Mouse (Mus musculus): ENCODE results near the gene Polr3e.

Gene Polr3e

DNA sequence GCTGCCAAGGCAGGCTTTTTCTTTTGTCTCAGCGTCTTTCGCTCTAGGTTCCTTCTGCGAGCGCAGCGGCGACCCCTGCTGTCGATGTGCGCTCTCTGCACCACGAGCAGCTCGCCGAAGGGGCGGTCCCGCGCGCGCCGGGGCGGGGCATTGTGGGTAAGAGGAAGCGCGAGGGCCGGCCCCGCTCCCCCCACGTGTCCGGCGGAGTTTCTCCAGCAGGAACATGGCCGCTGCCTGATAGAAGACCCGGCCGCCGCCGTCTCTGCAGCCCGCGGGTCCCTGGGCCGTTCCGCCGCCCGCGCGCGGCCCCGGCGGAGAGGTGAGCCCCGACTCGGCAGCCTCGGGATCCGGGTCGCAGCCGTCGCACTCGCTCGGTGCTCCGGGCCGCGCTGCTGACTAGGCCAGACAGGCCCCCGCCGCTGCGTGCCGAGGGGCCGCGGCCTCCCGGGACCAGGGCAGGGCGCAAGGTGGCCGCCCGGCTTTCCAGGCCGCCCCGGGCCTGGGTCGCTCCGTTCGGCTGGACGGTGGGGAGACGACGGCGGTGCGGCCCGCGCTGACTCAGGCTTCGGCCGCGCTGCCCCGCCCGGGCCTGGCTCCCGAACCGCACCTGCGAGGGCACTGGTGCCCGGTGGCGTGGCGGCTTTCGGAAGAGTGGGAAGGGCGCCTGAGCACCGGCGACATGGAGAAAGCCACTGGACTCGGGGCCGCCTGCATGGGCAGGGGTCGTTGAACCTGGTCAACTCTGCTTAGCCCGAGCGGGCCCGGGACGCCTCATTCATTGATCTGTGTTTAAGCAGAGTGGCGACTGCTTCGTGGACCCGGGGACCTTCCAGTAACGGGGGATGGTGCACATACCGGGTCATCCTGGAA is at the start of gene Polr3e:
Gene Polr3e, plus strand, starts transcription at position 153 of the 870 bp plus-strand sequence.
- DNase-seq (ENCODE audit: low read depth, low spot score), result peak; percentile 92

- no peak for DNase-seq (ENCODE audit: low read depth, low spot score)
These were observed 47.7 kb upstream of the Polr3e start for GRCm38 (mm10) chr7:120869883-120870282.

GRCm38 (mm10) chr7:120870431-120871008 is 47.0 kb upstream of the Polr3e start:
- DNase-seq (ENCODE audit: low read depth, low spot score), result no peak

GRCm38 (mm10) chr7:120873083-120873482 is 44.5 kb upstream of the Polr3e start:
- DNase-seq (ENCODE audit: low read depth, low spot score), result no peak

DNA sequence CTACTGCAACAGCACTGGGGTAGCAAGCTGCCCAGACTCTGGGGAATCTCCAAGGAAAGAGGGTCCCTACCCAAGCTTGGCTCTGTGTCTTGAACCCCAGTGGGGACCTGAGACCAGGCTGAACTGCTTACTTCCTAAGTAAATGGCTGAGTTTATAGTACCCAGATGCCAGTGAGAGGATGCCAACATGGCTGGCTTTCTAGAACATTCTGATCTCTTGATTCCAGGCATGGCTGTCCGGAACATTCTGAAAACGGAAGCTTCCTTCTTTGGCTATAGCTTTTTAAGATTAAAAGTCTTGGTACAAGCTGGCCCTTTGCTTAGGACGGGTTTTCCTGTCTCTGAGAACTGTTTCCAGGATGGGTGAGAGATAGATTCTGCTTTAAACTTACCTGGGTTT is 43.5 kb upstream of the Polr3e start:
- no peak for DNase-seq (ENCODE audit: low read depth, low spot score)

- DNase-seq (ENCODE audit: low read depth, low spot score), result no peak
These were observed 42.6 kb upstream of the Polr3e start for GRCm38 (mm10) chr7:120874764-120875539.

- DNase-seq (ENCODE audit: low read depth, low spot score), result no peak
These were observed 41.8 kb upstream of the Polr3e start for GRCm38 (mm10) chr7:120875540-120876388.

GRCm38 (mm10) chr7:120878271-120878670 is 39.3 kb upstream of the Polr3e start:
- no peak for DNase-seq (ENCODE audit: low read depth, low spot score)

GRCm38 (mm10) chr7:120879972-120880371 is 37.6 kb upstream of the Polr3e start:
- DNase-seq (ENCODE audit: low read depth, low spot score), result no peak

GRCm38 (mm10) chr7:120880770-120881169 is 36.8 kb upstream of the Polr3e start:
- DNase-seq (ENCODE audit: low read depth, low spot score), result no peak

DNA sequence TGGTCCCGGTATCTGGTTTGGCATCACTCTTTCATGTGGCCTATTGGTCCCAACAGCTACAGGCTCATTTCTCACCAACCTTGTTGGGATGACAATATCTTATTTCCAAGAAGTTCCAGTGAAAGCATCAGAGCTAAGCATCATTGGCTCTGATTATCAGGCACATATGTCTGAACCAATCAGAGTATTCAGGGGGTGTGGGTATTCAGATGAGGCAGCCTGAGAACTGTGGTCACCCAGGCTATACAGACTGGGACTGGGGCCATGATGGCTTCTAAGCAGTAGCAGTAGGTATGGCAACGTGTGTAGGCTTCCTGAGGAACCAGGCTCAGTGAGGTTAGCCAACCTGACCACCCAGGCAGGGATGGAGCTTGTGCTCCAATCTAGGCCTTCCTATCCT is 36.1 kb upstream of the Polr3e start:
- no peak for DNase-seq (ENCODE audit: low read depth, low spot score)

DNA sequence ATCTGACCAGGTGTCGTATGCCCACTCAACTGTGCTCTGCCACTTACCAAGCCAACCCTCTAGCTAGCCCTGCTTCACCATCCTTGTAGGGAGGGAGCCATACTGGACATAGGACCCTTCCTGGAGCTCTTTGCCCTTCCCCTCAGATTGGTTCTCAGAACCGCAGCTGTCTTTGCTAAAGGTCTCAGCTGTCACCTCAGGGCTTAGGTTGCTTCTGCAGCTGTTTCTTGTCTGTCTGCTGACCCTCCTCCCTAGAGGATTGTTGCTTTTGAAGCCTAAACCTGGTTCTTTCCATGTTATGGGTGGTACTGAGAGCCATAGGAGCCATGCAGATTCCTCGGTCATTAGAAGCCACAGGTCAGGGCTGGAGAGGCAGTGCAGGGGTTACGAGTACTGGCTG is 34.9 kb upstream of the Polr3e start:
- no peak for DNase-seq (ENCODE audit: low read depth, low spot score)

GRCm38 (mm10) chr7:120883523-120884290 is 33.8 kb upstream of the Polr3e start:
- DNase-seq (ENCODE audit: low read depth, low spot score), result no peak

GRCm38 (mm10) chr7:120884746-120885145 is 32.8 kb upstream of the Polr3e start:
- no peak for DNase-seq (ENCODE audit: low read depth, low spot score)

- DNase-seq (ENCODE audit: low read depth, low spot score), result no peak
These were observed 24.4 kb upstream of the Polr3e start for GRCm38 (mm10) chr7:120893123-120893522.

GRCm38 (mm10) chr7:120897054-120897453 is 20.5 kb upstream of the Polr3e start:
- no peak for DNase-seq (ENCODE audit: low read depth, low spot score)

- DNase-seq (ENCODE audit: low read depth, low spot score), result no peak
These were observed 19.7 kb upstream of the Polr3e start for GRCm38 (mm10) chr7:120897711-120898335.

DNA sequence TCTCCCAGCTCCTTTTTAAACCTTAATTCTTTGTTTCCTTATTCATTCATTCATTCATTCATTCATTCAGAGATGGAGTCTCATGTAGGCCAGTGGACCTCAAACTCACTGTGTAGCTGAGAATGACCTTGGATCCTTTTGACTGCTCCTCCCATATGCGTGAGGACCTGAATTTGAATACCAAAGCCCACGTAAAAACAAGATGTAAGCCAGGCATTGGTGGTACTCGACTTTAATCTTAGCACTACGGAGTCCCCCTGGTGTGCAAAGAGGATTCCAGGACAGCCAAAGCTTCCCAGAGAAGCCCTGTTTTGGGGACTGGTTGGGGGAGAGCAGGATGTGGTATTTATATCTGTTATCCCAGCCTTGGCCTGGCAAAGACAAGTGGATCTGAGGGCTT is 17.4 kb upstream of the Polr3e start:
- DNase-seq (ENCODE audit: low read depth, low spot score), result no peak

DNA sequence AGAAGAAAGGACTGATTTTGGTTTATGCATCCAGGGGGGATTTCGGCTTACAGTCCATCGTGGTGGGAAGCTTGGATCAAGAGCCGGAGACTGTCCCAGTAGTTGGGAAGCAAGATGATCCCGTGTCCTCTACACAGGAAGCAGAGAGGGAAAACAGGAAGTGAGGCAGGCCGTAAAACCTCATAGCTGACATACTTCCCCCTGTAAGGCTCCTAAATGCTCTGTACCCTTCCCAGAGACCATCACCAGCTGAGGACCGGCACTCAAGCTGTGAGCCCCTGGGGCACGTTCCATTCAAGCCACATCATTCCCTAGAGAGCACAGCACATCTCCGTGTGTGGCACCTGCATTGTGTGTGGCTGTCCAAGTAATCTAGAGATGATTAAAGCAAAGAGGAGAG is 15.8 kb upstream of the Polr3e start:
- DNase-seq (ENCODE audit: low read depth, low spot score), result no peak

GRCm38 (mm10) chr7:120902931-120903330 is 14.6 kb upstream of the Polr3e start:
- no peak for DNase-seq (ENCODE audit: low read depth, low spot score)
